Mouse (Mus musculus): Measurements from ENCODE around the gene Dazap2. TPM values are rescaled to one million over a fixed set of nuclear protein-coding genes. Genes with fewer than 3 reads are reported as not detected.
"Not testable (repeated sequence)": the region's sequence is repeated elsewhere in the genome, so short reads cannot be mapped to it uniquely, and the experiment has no call there.

The Dazap2 gene
- polyA plus RNA-seq, 1 experiment from 2014 or later = 203 TPM

DNA sequence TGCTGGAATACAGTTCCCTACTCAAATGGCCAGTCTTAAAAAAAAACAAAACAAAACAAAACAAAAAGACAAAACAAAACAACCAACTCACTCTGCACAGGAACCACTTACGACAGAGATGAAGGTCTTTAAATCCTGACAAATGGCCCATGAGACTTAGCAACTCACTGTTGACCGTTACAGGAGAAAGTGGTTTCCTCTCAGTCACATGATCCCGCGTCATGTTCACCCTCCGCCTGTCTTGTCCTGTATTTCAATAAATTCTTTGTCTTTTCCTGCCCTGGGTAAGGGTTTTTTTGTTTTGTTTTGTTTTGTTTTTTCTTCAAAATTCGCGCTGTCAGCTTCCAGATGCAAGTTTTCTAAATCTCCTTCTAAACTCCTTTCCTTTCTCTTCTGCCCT is 3.2 kb upstream of the Dazap2 start:
- Histone ChIP-seq H3K9ac (no peak overlapping the region), H3K9me3 (replicated peaks) (no peaks in the 10 kb centered on the region), H3K27me3 (no peaks in the 10 kb centered on the region), H3K36me3 (no peaks in the 10 kb centered on the region), H3K27ac (replicated peaks) (no peak overlapping the region), H3K4me3 (replicated peaks) (no peak overlapping the region), H3K4me1 (peaks cover 21% of the 10 kb centered on the region), H3K4me2 (replicated peaks) (no peak overlapping the region)
- ATAC-seq (ENCODE audit: insufficient number of reproducible peaks, low FRiP score, low TSS enrichment, low read depth) = no peak
- WGBS = 76% methylated on average over 7 of the region's 7 CpGs

DNA sequence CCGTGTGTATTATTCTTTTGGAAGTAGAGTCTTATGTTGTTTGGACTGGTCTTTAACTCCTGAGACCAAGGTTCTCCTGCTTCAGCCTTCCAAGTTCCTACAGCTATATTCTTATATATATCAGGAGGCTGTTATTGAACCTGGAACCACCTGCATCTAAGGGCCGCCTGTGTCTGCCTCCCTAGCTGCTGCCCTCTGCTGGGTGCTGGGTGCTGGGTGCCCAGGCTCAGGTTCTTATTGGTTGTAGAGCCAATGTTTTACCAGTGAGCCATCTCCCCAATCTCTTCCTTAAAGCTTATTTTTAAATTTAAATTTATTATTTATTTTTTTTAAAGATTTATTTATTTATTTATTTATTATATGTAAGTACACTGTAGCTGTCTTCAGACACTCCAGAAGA is 2.7 kb upstream of the Dazap2 start:
- no peak overlapping the region for H3K4me2 ChIP-seq (replicated peaks)
- no peaks in the 10 kb centered on the region for H3K27me3 ChIP-seq
- peaks cover 23% of the 10 kb centered on the region for H3K4me1 ChIP-seq
- no peak overlapping the region for H3K4me3 ChIP-seq (replicated peaks)
- no peak overlapping the region for H3K9ac ChIP-seq
- H3K27ac ChIP-seq (replicated peaks) = no peak overlapping the region
- no peaks in the 10 kb centered on the region for H3K9me3 ChIP-seq (replicated peaks)
- 74% methylated on average over 2 of the region's 2 CpGs for WGBS
- H3K36me3 ChIP-seq = no peaks in the 10 kb centered on the region; the same call in 1 of the 2 replicates
- no peak for ATAC-seq (ENCODE audit: insufficient number of reproducible peaks, low FRiP score, low TSS enrichment, low read depth)

DNA sequence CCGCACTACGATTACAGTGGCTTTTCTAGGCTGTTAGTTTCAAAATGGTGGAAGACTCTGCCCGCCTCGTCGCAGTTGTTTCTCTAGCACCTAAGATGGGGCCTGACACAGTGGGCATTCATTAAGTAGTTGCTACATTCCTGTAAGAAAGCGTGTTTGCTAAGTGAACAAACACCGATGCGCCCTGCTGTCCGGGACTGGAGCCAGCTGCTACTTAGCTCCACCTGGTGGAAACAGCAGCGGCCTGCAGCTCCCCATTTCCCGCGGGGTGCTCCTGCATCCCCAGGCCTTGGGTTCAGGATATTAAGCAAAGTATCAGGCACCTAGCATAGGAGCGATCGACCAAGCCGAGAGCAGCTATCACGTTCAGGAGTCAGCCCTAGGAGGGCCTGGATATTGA is 1.6 kb upstream of the Dazap2 start:
- H3K9ac ChIP-seq = no peak overlapping the region
- 7% methylated on average over 16 of the region's 16 CpGs for WGBS
- no peaks in the 10 kb centered on the region for H3K27me3 ChIP-seq
- H3K36me3 ChIP-seq = peaks cover 9% of the 10 kb centered on the region
- no peak for ATAC-seq (ENCODE audit: insufficient number of reproducible peaks, low FRiP score, low TSS enrichment, low read depth)
- H3K27ac ChIP-seq (replicated peaks) = 0 out of 2 replicates have a peak overlapping the region, but pooled peaks have one; percentile 8
- H3K4me2 ChIP-seq (replicated peaks) = peak overlapping the region; percentile 42
- H3K4me3 ChIP-seq (replicated peaks) = peak overlapping the region; percentile 13; the same call in 1 of the 2 replicates
- H3K9me3 ChIP-seq (replicated peaks) = no peaks in the 10 kb centered on the region
- peaks cover 23% of the 10 kb centered on the region for H3K4me1 ChIP-seq

DNA sequence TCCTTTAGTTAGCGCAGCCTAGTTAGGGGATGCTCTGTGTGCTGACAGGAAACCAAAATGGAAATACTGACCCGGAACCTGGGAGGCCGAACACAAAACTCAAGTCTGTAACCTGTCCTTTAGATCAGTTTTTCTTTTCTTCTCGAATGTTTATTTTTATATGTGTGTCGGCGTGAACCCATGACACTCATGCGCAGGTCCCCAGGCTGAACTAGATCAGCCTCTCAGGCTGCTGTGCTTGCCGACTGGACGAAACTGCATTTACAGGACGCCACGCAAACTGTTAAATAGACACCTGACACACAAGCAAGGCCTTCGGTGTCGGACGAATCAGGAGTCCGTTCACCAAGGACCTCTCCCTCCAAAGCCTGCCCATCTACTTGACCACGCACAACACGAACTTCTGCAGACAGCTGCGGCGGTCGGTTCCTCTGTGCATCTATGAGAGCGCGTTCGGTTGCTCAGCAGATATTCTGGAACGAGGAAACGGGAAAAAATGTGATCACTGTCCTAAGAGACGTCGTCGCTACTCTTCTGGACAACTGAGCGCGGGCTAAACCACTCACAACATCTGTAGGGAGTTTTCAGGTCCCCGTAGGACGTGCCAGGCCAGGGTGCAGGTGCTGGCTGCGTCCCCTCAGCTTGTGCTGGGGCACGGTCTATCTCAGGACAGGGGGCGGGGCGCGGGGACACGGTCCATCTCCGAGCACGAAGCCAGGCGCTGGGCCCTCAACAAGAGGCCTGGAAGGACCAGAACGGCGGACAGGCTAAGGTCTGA is 742 bp upstream of the Dazap2 start:
- Histone ChIP-seq H3K9me3 (replicated peaks) (no peaks in the 10 kb centered on the region), H3K27ac (replicated peaks) (peak overlapping the region; percentile 63), H3K4me3 (replicated peaks) (peak overlapping the region; percentile 97), H3K36me3 (peaks cover 17% of the 10 kb centered on the region), H3K27me3 (no peaks in the 10 kb centered on the region), H3K9ac (peak overlapping the region; percentile 42), H3K4me1 (peaks cover 23% of the 10 kb centered on the region), H3K4me2 (replicated peaks) (peak overlapping the region; percentile 87)
- 11% methylated on average over 43 of the region's 43 CpGs for WGBS
- ATAC-seq (ENCODE audit: insufficient number of reproducible peaks, low FRiP score, low TSS enrichment, low read depth) = peak; percentile 11

DNA sequence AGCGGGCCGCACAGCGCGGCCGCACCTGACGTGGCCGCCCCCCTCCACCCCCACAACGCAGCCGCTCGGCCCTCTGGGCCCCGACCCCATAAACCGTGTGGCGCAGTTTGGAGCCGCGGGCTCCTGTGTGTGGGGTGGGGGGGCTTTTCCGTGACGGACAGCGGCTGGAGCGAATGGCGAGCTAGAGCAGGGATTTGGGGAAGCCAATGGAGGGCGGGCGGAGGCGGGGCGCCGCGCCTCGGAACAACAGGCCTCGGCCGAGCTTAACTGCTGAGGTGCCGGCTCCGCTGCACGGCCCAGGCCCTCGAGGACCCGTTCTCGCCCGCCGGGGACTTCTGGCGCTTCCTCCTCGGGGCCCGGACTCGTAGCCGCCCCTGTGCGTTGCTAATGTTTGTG is 674 bp downstream of the Dazap2 start:
- Histone ChIP-seq H3K27ac (replicated peaks) (peak overlapping the region; percentile 99), H3K4me3 (replicated peaks) (peak overlapping the region; percentile 97)
- peak; percentile 84 for ATAC-seq (ENCODE audit: insufficient number of reproducible peaks, low FRiP score, low TSS enrichment, low read depth)

DNA sequence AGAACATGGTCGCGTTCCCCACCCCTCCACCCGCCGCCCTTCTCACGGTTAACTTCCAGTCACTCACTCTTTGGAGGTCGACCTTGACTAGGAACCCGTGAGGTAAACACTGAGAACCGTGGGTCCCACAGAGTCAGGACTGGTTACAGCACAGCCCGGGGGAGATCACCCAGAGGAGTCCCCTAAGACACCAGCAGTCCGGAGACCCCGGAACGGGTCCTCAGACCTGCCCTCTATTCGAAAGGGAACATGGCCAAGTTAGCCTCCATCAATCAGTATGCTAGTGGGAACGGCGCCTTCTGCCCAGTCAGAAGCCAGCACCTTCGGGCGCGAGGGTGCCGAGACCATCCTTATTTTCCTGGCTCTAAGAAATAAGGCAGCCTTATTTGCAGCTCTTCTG is 1.1 kb downstream of the Dazap2 start:
- Histone ChIP-seq H3K36me3 (peaks cover 31% of the 10 kb centered on the region), H3K9me3 (replicated peaks) (no peaks in the 10 kb centered on the region), H3K4me2 (replicated peaks) (peak overlapping the region; percentile 82), H3K27ac (replicated peaks) (peak overlapping the region; percentile 99), H3K9ac (peak overlapping the region; percentile 84), H3K27me3 (no peaks in the 10 kb centered on the region), H3K4me3 (replicated peaks) (peak overlapping the region; percentile 97), H3K4me1 (peaks cover 23% of the 10 kb centered on the region)
- WGBS = under 1% methylated on average over 19 of the region's 19 CpGs
- ATAC-seq (ENCODE audit: insufficient number of reproducible peaks, low FRiP score, low TSS enrichment, low read depth) = no peak

More for the DNA sequence above, 674 bp downstream of the Dazap2 start:
- WGBS = under 1% methylated on average over 41 of the region's 43 CpGs
- Histone ChIP-seq H3K9me3 (replicated peaks) (no peaks in the 10 kb centered on the region), H3K36me3 (peaks cover 31% of the 10 kb centered on the region), H3K9ac (peak overlapping the region; percentile 84), H3K27me3 (no peaks in the 10 kb centered on the region), H3K4me2 (replicated peaks) (peak overlapping the region; percentile 82), H3K4me1 (peaks cover 23% of the 10 kb centered on the region)

DNA sequence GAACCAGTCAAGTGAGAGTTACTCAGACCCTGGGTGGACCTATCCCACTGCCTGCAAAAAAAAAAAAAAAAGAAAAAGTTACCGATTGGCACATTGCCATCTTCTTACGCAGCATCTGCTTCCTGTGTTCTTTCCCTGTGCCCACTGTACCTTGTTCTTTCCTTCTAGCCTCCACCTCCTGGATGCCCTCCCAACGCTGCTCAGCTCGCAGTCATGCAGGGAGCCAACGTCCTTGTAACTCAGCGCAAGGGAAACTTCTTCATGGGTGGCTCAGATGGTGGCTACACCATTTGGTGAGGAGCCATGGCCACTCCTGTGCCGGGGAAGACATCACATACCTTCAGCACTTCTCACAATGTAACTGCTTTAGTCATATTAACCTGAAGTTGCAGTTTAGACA is 4.1 kb downstream of the Dazap2 start:
- Histone ChIP-seq H3K4me3 (replicated peaks) (no peak overlapping the region), H3K4me2 (replicated peaks) (no peak overlapping the region), H3K9ac (no peak overlapping the region), H3K27me3 (no peaks in the 10 kb centered on the region), H3K27ac (replicated peaks) (no peak overlapping the region), H3K36me3 (peaks cover 31% of the 10 kb centered on the region), H3K4me1 (peaks cover 17% of the 10 kb centered on the region), H3K9me3 (replicated peaks) (no peaks in the 10 kb centered on the region)
- 82% methylated on average over 7 of the region's 7 CpGs for WGBS
- no peak for ATAC-seq (ENCODE audit: insufficient number of reproducible peaks, low FRiP score, low TSS enrichment, low read depth)

DNA sequence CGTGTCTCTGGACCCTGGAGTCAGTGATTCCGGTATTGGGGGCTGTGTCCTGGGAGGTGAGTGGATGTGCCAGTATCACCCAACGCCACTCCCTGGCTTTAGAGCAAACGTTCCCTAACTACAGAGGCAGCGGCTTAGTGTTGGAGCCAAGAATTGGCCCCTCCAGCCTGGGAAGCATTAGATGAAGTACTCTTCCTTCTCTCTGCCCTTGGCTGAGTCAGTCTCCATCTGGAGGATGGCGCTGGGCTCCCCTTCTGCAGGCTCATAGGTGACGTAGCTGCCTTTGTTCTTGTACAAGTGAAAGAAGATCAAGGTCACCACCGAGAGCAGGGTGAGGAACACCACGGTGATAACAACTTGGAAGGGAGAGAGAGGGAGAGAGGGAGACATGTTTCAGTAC is 6.5 kb downstream of the Dazap2 start:
- H3K9ac ChIP-seq; ATAC-seq (ENCODE audit: insufficient number of reproducible peaks, low FRiP score, low TSS enrichment, low read depth); H3K9me3 ChIP-seq (replicated peaks); H3K4me3 ChIP-seq (replicated peaks); H3K4me2 ChIP-seq (replicated peaks); H3K27me3 ChIP-seq; H3K4me1 ChIP-seq; H3K27ac ChIP-seq (replicated peaks): not testable (repeated sequence)
- 69% methylated on average over 9 of the region's 9 CpGs for WGBS
- H3K36me3 ChIP-seq = peaks cover 31% of the 10 kb centered on the region

DNA sequence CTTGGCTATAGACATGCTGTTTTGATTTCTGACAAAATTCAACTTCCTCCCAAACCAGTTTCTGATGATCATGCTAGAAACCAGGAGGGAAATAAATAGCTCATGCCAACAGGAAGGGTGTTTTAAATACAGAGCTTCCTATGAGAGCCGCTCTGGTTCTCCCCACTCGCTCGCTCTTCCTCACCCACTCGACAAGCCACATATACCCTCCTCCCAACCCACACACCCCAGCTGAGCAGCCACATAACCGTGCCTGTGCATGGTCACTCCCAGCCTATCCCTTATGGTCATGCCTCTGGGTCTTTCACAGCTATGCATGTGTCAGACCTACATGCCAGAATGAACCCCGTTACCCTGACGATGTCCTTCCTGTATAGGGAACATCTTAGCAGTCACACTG is 7.0 kb downstream of the Dazap2 start:
- H3K9me3 ChIP-seq (replicated peaks) = no peaks in the 10 kb centered on the region
- no peak overlapping the region for H3K27ac ChIP-seq (replicated peaks)
- H3K9ac ChIP-seq = no peak overlapping the region
- H3K27me3 ChIP-seq = no peaks in the 10 kb centered on the region
- no peak overlapping the region for H3K4me2 ChIP-seq (replicated peaks)
- no peak overlapping the region for H3K4me3 ChIP-seq (replicated peaks)
- H3K36me3 ChIP-seq = peaks cover 31% of the 10 kb centered on the region
- no peak; the same call in 1 of the 2 replicates for ATAC-seq (ENCODE audit: insufficient number of reproducible peaks, low FRiP score, low TSS enrichment, low read depth)
- WGBS = 70% methylated on average over 7 of the region's 7 CpGs
- 0 out of 2 replicates have a peak, but pooled peaks cover 4% of the 10 kb centered on the region for H3K4me1 ChIP-seq

DNA sequence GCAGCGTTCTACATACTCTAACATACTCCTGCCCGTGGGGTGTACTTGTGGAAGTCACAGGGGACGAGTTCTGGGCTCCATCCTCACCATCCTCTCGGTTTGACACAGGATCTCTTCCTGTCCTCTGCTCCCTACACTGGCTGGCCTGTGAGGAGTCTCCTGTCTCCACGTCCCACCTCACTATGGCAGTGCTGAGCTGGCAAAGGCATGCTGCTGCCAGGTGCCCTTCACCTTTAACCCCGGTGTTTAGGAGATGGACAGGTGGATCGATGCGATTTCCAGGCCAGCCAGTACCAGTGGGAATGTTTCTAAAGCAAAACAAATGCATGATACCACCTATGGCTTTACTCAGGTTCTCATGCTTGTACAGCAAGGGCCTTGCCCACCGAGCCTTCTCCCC is 8.6 kb downstream of the Dazap2 start:
- ATAC-seq (ENCODE audit: insufficient number of reproducible peaks, low FRiP score, low TSS enrichment, low read depth) = no peak
- Histone ChIP-seq H3K9me3 (replicated peaks) (no peaks in the 10 kb centered on the region), H3K27me3 (no peaks in the 10 kb centered on the region), H3K9ac (no peak overlapping the region), H3K4me2 (replicated peaks) (no peak overlapping the region), H3K36me3 (peaks cover 20% of the 10 kb centered on the region), H3K27ac (replicated peaks) (no peak overlapping the region), H3K4me1 (peaks cover 14% of the 10 kb centered on the region), H3K4me3 (replicated peaks) (no peak overlapping the region)
- 87% methylated on average over 9 of the region's 9 CpGs for WGBS

DNA sequence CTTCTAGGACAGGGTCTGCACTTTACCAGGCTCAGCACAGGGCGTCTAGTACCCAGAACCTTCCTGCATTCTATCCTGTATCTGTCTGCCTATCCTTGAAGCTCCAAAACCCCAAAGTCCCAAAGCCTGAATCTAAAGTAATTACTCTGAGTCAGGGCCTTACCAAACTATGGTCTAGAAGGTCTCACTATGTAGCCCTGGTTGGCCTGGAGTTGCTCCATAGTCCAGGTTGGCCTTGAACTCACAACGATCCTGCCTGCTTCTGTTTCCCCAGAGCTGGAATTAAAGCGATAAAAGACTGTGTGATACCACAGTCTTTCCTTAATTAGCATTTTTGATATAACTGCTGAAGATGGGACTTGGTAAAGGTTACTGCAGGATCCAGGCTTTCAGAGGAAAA is 9.3 kb downstream of the Dazap2 start:
- H3K4me1 ChIP-seq = peaks cover 14% of the 10 kb centered on the region
- no peak overlapping the region for H3K4me2 ChIP-seq (replicated peaks)
- ATAC-seq (ENCODE audit: insufficient number of reproducible peaks, low FRiP score, low TSS enrichment, low read depth) = no peak
- 88% methylated on average over 3 of the region's 3 CpGs for WGBS
- H3K9ac ChIP-seq = no peak overlapping the region
- no peaks in the 10 kb centered on the region for H3K9me3 ChIP-seq (replicated peaks)
- no peak overlapping the region for H3K4me3 ChIP-seq (replicated peaks)
- peaks cover 13% of the 10 kb centered on the region for H3K36me3 ChIP-seq
- H3K27ac ChIP-seq (replicated peaks) = no peak overlapping the region
- H3K27me3 ChIP-seq = no peaks in the 10 kb centered on the region

DNA sequence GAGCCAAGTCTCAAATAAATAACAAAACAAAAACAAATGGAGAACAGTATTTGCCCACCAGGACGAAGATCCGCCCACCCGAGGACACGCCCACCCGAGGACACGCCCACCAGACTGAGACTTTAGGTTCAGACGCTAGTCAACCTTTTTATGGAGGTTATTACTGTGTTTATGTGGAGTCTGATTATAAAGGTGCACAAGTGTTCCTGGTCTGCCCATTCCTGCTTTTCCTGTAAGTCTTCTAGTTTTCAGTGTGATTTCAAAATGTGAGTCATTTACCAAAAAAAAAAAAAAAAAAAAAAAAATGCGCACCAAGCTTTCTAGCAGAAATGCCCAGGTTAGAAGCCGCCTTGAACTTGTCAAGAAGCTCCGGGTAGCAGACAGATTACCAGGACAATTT is 12.1 kb downstream of the Dazap2 start:
- H3K36me3 ChIP-seq = no peaks in the 10 kb centered on the region
- H3K9me3 ChIP-seq (replicated peaks) = no peaks in the 10 kb centered on the region
- no peak overlapping the region; the same call in 1 of the 2 replicates for H3K4me2 ChIP-seq (replicated peaks)
- H3K27ac ChIP-seq (replicated peaks) = 0 out of 2 replicates have a peak overlapping the region, but pooled peaks have one; percentile 22
- 14% methylated on average over 10 of the region's 10 CpGs for WGBS
- H3K27me3 ChIP-seq = no peaks in the 10 kb centered on the region
- no peak overlapping the region for H3K9ac ChIP-seq
- no peak overlapping the region for H3K4me3 ChIP-seq (replicated peaks)
- ATAC-seq (ENCODE audit: insufficient number of reproducible peaks, low FRiP score, low TSS enrichment, low read depth) = no peak
- peaks cover 10% of the 10 kb centered on the region for H3K4me1 ChIP-seq

Measured in embryonic facial prominence, embryonic 15.5 days (tissue).